Mouse (Mus musculus) kidney, embryonic 16.5 days (tissue): ENCODE measurements at regions not wholly inside any gene's neighbourhood (a gene's known extent, or its start where the extent isn't known, plus 50 kb on each side); places are given as distances from the start of the nearest gene placed in this dataset.

Experiments
- ATAC-seq: fragments of 200-750 bp; cut with Nextera tagmentation; 2 replicates; pipeline ENCODE4 v1.8.0; 2017; ENCODE audit warnings: moderate TSS enrichment; ENCODE audit not compliant: low FRiP score, low TSS enrichment
- H3K27ac ChIP-seq: fragments of 300-500 bp; sonication (generic); 2 replicates; pipeline ENCODE4 v1.5.1; 2014; ENCODE audit warnings: low read length
- H3K27me3 ChIP-seq: fragments of 300-500 bp; sonication (generic); 2 replicates; pipeline ENCODE4 v1.6.1; 2014; ENCODE audit warnings: low read length, control low read depth, mixed read lengths; ENCODE audit not compliant: insufficient read depth
- H3K36me3 ChIP-seq: fragments of 300-500 bp; sonication (generic); 2 replicates; pipeline ENCODE4 v1.6.1; 2014; ENCODE audit warnings: low read length, control low read depth, mixed read lengths; ENCODE audit not compliant: insufficient read depth
- H3K4me1 ChIP-seq: fragments of 300-500 bp; sonication (generic); 2 replicates; pipeline ENCODE4 v1.6.1; 2014; ENCODE audit warnings: low read length, control low read depth, mixed read lengths; ENCODE audit not compliant: insufficient read depth
- H3K4me2 ChIP-seq: fragments of 300-500 bp; sonication (generic); replicated peaks from 2 replicates; pipeline ENCODE4 v1.6.1; 2014; ENCODE audit warnings: low read depth, low read length
- H3K4me3 ChIP-seq: fragments of 300-500 bp; sonication (generic); 2 replicates; pipeline ENCODE4 v1.5.1; 2014; ENCODE audit warnings: mild to moderate bottlenecking, low read length
- H3K9ac ChIP-seq: fragments of 300-500 bp; sonication (generic); replicated peaks from 2 replicates; pipeline ENCODE4 v1.6.1; 2014; ENCODE audit warnings: low read length
- H3K9me3 ChIP-seq: fragments of 300-500 bp; sonication (generic); 2 replicates; pipeline ENCODE4 v1.6.1; 2016; ENCODE audit warnings: low read length, control low read depth
- WGBS: fragments of 180-500 bp; shearing (Covaris S2); extraction: QIAGEN DNeasy Blood & Tissue Kit; methylation state at CpG from one replicate; pipeline ENCODE4 v1.1.7; 2014; 5-methylcytosine and 5-hydroxymethylcytosine counted together

GRCm38 (mm10) chr3:67661529-67661928 lies 79.0 kb downstream of the Mfsd1 start:
- no peak for ATAC-seq
- 90% methylated on average over 3 of the region's 3 CpGs for WGBS
- Histone ChIP-seq H3K27me3 (no peaks in the 10 kb centered on the region), H3K9ac (no peak overlapping the region), H3K9me3 (no peaks in the 10 kb centered on the region), H3K4me1 (no peaks in the 10 kb centered on the region), H3K4me2 (no peak overlapping the region), H3K4me3 (no peak overlapping the region), H3K27ac (no peak overlapping the region), H3K36me3 (no peaks in the 10 kb centered on the region)

- Histone ChIP-seq H3K27ac (no peak overlapping the region), H3K4me2 (no peak overlapping the region), H3K4me1 (0 out of 2 replicates have a peak, but pooled peaks cover 5% of the 10 kb centered on the region), H3K4me3 (no peak overlapping the region), H3K9me3 (no peaks in the 10 kb centered on the region), H3K27me3 (0 out of 2 replicates have a peak, but pooled peaks cover 3% of the 10 kb centered on the region), H3K9ac (no peak overlapping the region), H3K36me3 (no peaks in the 10 kb centered on the region)
- 7% methylated on average over 6 of the region's 6 CpGs for WGBS
- peak; percentile 93 for ATAC-seq
These were observed 126.8 kb downstream of the Mfsd1 start for GRCm38 (mm10) chr3:67709322-67709721.

- Histone ChIP-seq H3K4me2 (no peak overlapping the region), H3K27ac (no peak overlapping the region), H3K4me3 (no peak overlapping the region), H3K36me3 (no peaks in the 10 kb centered on the region), H3K9ac (no peak overlapping the region), H3K27me3 (0 out of 2 replicates have a peak, but pooled peaks cover 3% of the 10 kb centered on the region), H3K4me1 (0 out of 2 replicates have a peak, but pooled peaks cover 5% of the 10 kb centered on the region), H3K9me3 (no peaks in the 10 kb centered on the region)
- WGBS: 83% methylated on average over 2 of the region's 2 CpGs
- no peak for ATAC-seq
These were observed 129.2 kb downstream of the Mfsd1 start for GRCm38 (mm10) chr3:67711716-67712115.

GRCm38 (mm10) chr3:67731921-67732320 lies 149.4 kb downstream of the Mfsd1 start:
- ATAC-seq: no peak
- H3K27me3 ChIP-seq: no peaks in the 10 kb centered on the region

GRCm38 (mm10) chr3:67732858-67733257 lies 150.3 kb downstream of the Mfsd1 start:
- Histone ChIP-seq H3K4me1 (no peaks in the 10 kb centered on the region), H3K4me3 (no peak overlapping the region), H3K36me3 (no peaks in the 10 kb centered on the region), H3K27me3 (no peaks in the 10 kb centered on the region), H3K9me3 (no peaks in the 10 kb centered on the region), H3K4me2 (no peak overlapping the region), H3K9ac (no peak overlapping the region), H3K27ac (no peak overlapping the region)
- 55% methylated on average over 2 of the region's 2 CpGs for WGBS
- 0 out of 2 replicates have a peak, but pooled peaks have one; percentile 15 for ATAC-seq

More at GRCm38 (mm10) chr3:67731921-67732320, 149.4 kb downstream of the Mfsd1 start:
- WGBS: 28% methylated on average over 3 of the region's 3 CpGs
- Histone ChIP-seq H3K4me2 (no peak overlapping the region), H3K4me1 (no peaks in the 10 kb centered on the region), H3K4me3 (no peak overlapping the region), H3K9ac (no peak overlapping the region), H3K27ac (no peak overlapping the region), H3K36me3 (no peaks in the 10 kb centered on the region), H3K9me3 (no peaks in the 10 kb centered on the region)

- Histone ChIP-seq H3K36me3 (no peaks in the 10 kb centered on the region), H3K9ac (no peak overlapping the region), H3K4me1 (no peaks in the 10 kb centered on the region), H3K4me3 (no peak overlapping the region), H3K9me3 (no peaks in the 10 kb centered on the region), H3K27ac (no peak overlapping the region), H3K27me3 (no peaks in the 10 kb centered on the region), H3K4me2 (no peak overlapping the region)
- no peak for ATAC-seq
- WGBS: 83% methylated on average over 2 of the region's 2 CpGs
These were observed 137.8 kb upstream of the Iqcj start for GRCm38 (mm10) chr3:67754256-67754655.

- Histone ChIP-seq H3K27me3 (no peaks in the 10 kb centered on the region), H3K4me1 (no peaks in the 10 kb centered on the region), H3K36me3 (no peaks in the 10 kb centered on the region), H3K27ac (no peak overlapping the region), H3K9me3 (no peaks in the 10 kb centered on the region), H3K4me3 (no peak overlapping the region), H3K9ac (no peak overlapping the region), H3K4me2 (no peak overlapping the region)
- WGBS: 64% methylated on average over 2 of the region's 2 CpGs
- no peak for ATAC-seq
These were observed 123.4 kb upstream of the Iqcj start for GRCm38 (mm10) chr3:67768603-67769002.

GRCm38 (mm10) chr3:67773403-67773802 lies 118.6 kb upstream of the Iqcj start:
- Histone ChIP-seq H3K4me2 (no peak overlapping the region), H3K4me1 (no peaks in the 10 kb centered on the region), H3K36me3 (no peaks in the 10 kb centered on the region), H3K9me3 (no peaks in the 10 kb centered on the region), H3K27ac (no peak overlapping the region), H3K9ac (no peak overlapping the region), H3K4me3 (no peak overlapping the region), H3K27me3 (no peaks in the 10 kb centered on the region)
- 82% methylated on average over 2 of the region's 2 CpGs for WGBS
- ATAC-seq: no peak

GRCm38 (mm10) chr3:67782177-67782576 lies 109.8 kb upstream of the Iqcj start:
- H3K4me1 ChIP-seq: no peaks in the 10 kb centered on the region
- no peak overlapping the region for H3K4me3 ChIP-seq
- ATAC-seq: no peak
- H3K27ac ChIP-seq: no peak overlapping the region
- WGBS: 86% methylated on average over 4 of the region's 4 CpGs
- no peaks in the 10 kb centered on the region for H3K27me3 ChIP-seq
- H3K9me3 ChIP-seq: no peaks in the 10 kb centered on the region
- H3K4me2 ChIP-seq: no peak overlapping the region
- H3K36me3 ChIP-seq: no peaks in the 10 kb centered on the region
- H3K9ac ChIP-seq: no peak overlapping the region

GRCm38 (mm10) chr3:67806847-67807601 lies 85.0 kb upstream of the Iqcj start:
- no peak overlapping the region for H3K4me2 ChIP-seq
- no peak overlapping the region for H3K27ac ChIP-seq
- WGBS: 68% methylated on average over 9 of the region's 9 CpGs
- H3K27me3 ChIP-seq: no peaks in the 10 kb centered on the region
- no peak for ATAC-seq
- H3K9ac ChIP-seq: no peak overlapping the region
- no peak overlapping the region for H3K4me3 ChIP-seq
- H3K9me3 ChIP-seq: no peaks in the 10 kb centered on the region
- no peaks in the 10 kb centered on the region for H3K36me3 ChIP-seq
- no peaks in the 10 kb centered on the region for H3K4me1 ChIP-seq
